Mouse (Mus musculus) heart, adult 11 months (tissue): ENCODE measurements around the gene Dld.

Experiments
- DNase-seq: peaks from one replicate; pipeline ENCODE4 v3.0.0; 2022

Gene Dld

GRCm38 (mm10) chr12:31318409-31318963 lies 32.8 kb downstream of the Dld start:
- DNase-seq: no peak

- DNase-seq: peak; percentile 92
Measured at GRCm38 (mm10) chr12:31317670-31318408, 33.4 kb downstream of the Dld start.

GRCm38 (mm10) chr12:31315961-31316360 lies 35.3 kb downstream of the Dld start:
- DNase-seq: peak; percentile 21

GRCm38 (mm10) chr12:31314310-31314709 lies 36.9 kb downstream of the Dld start:
- peak; percentile 37 for DNase-seq

DNA sequence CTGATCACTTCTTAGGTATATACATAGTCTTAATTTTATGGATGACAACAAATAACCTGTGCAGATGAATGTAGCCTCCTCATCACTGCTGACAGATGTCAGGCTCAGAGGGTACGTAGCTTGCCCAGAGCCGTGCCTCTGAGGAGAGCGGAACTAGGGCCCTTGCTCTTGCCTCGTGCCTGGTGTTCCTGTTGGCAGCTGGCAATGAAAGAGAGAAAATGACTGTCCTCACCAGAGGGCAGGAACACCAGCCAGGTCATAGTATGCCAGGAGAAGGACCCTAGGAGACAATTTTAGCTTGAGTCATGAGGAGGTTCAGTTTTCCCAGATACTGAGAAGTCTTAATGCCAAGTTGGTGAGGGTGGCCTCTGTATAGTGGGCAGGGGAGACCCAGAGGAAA lies 38.1 kb downstream of the Dld start:
- DNase-seq: peak; percentile 91

- DNase-seq: peak; percentile 71
Measured at GRCm38 (mm10) chr12:31312281-31312680, 39.0 kb downstream of the Dld start.

DNA sequence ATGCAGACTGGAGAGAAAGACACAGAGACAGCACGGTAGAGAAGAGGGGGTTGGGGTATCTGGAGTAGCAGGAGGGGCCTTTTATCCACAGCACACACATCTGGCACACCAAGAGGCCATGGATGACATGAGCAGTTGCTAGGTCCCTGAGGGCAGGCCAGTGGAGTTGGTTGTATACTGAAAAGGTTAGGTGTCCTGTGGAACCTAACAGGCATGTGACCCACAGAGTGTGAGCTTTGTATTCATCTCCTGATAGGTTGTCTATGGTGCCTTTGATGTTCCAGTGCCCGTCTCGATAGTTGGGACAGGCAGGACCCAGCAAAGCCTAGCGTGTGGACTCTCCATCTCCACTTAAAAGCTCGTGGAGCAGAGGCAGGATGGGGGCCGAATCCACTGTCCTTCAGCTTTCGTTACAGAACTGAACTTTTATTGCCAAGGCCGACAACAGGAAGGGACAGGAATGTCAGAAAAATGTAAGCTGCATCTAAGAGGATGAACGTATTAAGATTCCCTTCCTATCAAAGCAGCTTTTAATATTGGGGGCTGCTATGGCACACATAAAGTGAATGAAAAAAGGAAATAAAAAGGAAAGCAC lies 39.5 kb downstream of the Dld start:
- peak; percentile 83 for DNase-seq

DNA sequence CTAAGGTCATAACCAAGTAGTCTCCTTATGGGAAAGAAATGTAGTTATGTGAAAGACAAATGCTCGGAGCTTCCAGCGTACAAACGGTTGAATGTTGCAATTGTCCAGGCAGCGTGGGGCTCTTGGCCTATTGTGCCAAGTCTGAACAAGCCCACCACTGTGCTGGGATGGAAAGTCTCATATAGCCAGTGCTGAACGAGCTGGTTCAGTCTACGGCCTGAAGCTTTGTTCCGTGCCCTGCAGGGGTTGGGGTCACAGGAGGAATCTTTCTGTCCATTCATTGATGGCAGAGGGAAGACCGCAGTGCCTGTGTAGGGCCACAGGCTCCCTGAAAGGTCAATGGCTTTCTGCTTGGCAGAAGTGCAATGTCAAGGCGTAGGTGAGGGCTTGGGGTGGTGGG lies 40.6 kb downstream of the Dld start:
- DNase-seq: peak; percentile 86

DNA sequence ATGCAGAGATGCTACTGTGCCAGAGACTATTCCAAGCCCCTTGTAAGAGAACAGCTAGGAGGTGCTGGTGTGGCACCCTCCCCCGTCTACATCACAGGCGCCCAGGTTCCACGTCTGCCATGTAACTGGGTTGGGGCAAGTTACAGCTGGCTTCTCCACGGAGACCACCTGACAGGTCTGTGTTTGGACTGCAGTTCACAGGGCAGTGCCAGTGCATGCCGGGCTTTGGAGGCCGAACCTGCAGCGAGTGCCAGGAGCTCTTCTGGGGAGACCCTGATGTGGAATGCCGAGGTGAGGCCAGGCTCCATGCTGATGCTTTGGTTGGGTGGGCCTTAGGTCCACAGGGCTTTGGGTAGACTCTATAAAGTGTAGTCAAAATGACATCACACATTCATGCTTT lies 43.5 kb downstream of the Dld start:
- no peak for DNase-seq

DNA sequence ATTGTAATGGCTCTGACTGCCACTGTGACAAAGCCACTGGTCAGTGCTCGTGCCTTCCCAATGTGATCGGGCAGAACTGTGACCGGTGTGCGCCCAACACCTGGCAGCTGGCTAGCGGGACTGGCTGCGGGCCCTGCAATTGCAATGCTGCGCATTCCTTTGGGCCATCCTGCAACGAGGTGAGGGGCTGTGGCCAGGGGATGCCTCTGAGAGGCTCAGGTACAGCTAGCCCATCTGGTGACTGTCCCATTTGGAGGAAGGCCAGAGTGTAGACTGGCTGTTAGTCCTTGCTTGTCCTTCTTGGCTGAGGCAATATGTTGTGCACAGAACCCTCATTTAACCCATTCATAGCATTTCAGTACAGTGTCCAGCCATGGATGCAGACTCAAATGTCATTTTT lies 44.2 kb downstream of the Dld start:
- peak; percentile 94 for DNase-seq

GRCm38 (mm10) chr12:31306075-31306675 lies 45.1 kb downstream of the Dld start:
- DNase-seq: no peak

GRCm38 (mm10) chr12:31302766-31303511 lies 48.3 kb downstream of the Dld start:
- DNase-seq: peak; percentile 94

DNA sequence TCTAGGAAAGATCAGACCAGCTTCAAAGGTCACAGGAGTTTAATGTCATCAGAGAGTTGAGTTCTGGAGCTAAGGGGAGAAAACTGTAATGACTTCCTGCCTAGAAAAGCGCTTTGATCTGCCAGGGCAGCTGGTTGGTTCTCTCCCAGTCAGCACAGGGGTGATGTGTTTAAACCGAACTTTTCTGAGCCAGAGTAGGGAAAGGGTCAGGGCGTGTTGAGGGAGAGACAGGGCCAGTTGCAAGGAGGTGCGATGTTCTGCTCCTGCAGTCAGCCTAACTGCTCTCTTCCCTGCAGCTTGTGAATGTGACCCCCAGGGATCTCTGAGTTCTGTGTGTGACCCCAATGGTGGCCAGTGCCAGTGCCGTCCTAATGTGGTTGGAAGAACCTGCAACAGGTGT lies 49.0 kb downstream of the Dld start:
- DNase-seq: peak; percentile 91

DNA sequence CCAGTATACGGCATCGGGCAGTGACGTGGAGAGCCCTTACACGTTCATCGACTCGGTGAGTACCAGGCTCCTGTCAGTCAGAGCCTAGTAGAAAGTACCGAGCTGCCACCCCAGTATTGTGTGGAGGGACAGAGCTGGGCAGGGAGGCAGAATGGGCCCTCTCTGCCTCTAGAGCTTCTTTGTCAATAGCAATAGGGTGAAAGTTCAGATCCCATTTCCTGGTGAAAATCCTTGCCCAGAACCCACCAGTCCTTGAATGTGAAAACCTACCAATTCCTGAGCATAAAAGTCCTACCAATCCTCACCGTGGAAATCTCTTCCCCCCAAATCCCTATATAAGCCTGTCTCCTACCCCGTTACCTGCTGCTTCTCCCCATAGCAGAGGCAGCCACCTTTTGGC lies 51.0 kb downstream of the Dld start:
- DNase-seq: peak; percentile 69

DNA sequence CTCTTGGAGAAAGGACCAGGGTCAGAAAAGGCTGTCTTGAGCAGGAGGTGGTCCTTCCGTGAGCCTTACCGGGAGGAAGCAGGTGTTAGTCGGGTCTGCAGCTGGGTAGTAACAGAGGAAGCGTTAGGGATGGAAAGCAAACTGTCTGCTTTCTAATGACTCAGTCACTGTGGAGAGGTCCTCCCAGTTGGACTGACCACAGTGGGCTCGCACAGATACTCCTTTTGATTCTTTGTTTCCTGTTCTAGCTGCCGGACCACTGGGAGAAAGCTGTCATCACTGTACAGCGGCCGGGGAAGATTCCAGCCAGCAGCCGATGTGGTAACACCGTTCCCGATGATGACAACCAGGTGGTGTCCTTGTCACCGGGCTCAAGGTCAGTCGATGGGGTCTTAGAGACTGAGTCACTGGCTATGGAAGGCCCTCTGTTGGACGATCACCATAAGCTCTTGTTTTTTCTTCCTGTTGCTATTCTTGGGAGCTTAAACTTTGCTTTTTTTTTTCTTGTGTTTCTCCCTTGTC lies 51.5 kb downstream of the Dld start:
- peak; percentile 96 for DNase-seq

DNA sequence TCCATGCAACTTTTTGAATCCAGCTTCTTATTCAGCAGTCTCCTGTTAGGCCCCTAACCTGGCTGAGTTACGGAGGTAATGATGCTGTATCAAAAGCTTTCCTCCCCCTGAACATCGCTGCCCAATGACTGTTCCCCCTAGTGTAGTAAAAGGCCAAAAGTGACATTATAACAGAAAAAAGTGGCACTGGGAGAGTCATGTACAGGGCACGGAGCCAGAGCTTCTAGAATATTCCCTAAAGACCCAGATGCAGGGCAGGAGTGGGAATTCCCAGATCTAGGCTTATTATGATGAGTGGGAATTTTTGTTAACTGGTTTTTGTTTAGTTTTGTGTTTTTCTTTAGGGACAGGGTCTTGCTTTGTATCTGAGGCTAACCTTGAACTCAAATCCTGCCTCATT lies 52.1 kb downstream of the Dld start:
- peak; percentile 89 for DNase-seq

DNA sequence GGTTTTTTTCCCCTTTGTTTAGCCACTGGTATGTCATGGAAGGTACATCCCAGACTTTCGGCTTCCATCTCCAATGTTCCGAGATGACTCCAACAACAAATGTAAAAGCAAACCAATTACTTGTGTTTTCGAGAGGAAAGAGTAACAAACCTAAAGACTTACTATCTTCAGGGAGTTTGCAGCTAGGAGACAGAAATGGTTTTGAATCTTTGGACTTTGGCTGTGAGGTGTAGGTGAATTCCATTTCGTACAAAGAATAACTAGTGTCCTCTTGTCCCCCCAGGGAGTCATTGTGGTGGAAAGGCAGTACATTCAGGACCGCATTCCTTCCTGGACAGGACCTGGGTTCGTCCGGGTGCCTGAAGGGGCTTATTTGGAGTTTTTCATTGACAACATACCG lies 52.7 kb downstream of the Dld start:
- no peak for DNase-seq

- peak; percentile 72 for DNase-seq
Measured at GRCm38 (mm10) chr12:31298122-31298521, 53.1 kb downstream of the Dld start.

GRCm38 (mm10) chr12:31296097-31296496 lies 55.2 kb downstream of the Dld start:
- DNase-seq: peak; percentile 48

GRCm38 (mm10) chr12:31295505-31295904 lies 55.7 kb downstream of the Dld start:
- DNase-seq: peak; percentile 96

- DNase-seq: peak; percentile 91
Measured at GRCm38 (mm10) chr12:31294996-31295395, 56.3 kb downstream of the Dld start.

- peak; percentile 91 for DNase-seq
Measured at GRCm38 (mm10) chr12:31294526-31294925, 56.7 kb downstream of the Dld start.
